Mouse (Mus musculus): ENCODE results near the gene Ccnd2.

Ccnd2 gene

GRCm38 (mm10) chr6:127152106-127152951 is at the start of gene Ccnd2:
Ccnd2 (minus strand) TSS chr6:127152193.
- peak in 1 of 2 experiments; percentile 17 for DNase-seq (ENCODE audit: low spot score in 2 of 2)

GRCm38 (mm10) chr6:127196985-127197384 is 45.0 kb upstream of the Ccnd2 start:
- no peak for DNase-seq (ENCODE audit: low spot score in 2 of 2)

GRCm38 (mm10) chr6:127181296-127181695 is 29.3 kb upstream of the Ccnd2 start:
- no peak for DNase-seq (ENCODE audit: low spot score in 2 of 2)

- DNase-seq (ENCODE audit: low spot score in 2 of 2) = no peak
Observed at GRCm38 (mm10) chr6:127179056-127179759, 27.2 kb upstream of the Ccnd2 start.

- DNase-seq (ENCODE audit: low spot score in 2 of 2) = no peak
Observed at GRCm38 (mm10) chr6:127177962-127178361, 26.0 kb upstream of the Ccnd2 start.

GRCm38 (mm10) chr6:127177441-127177840 is 25.4 kb upstream of the Ccnd2 start:
- no peak for DNase-seq (ENCODE audit: low spot score in 2 of 2)

- no peak for DNase-seq (ENCODE audit: low spot score in 2 of 2)
Observed at GRCm38 (mm10) chr6:127172461-127172860, 20.5 kb upstream of the Ccnd2 start.

- no peak for DNase-seq (ENCODE audit: low spot score in 2 of 2)
Observed at GRCm38 (mm10) chr6:127170734-127171133, 18.7 kb upstream of the Ccnd2 start.

- no peak for DNase-seq (ENCODE audit: low spot score in 2 of 2)
Observed at GRCm38 (mm10) chr6:127165663-127166062, 13.7 kb upstream of the Ccnd2 start.

- no peak for DNase-seq (ENCODE audit: low spot score in 2 of 2)
Observed at GRCm38 (mm10) chr6:127162842-127163241, 10.8 kb upstream of the Ccnd2 start.

- DNase-seq (ENCODE audit: low spot score in 2 of 2) = no peak
Observed at GRCm38 (mm10) chr6:127157321-127157720, 5.3 kb upstream of the Ccnd2 start.

- no peak for DNase-seq (ENCODE audit: low spot score in 2 of 2)
Observed at GRCm38 (mm10) chr6:127155468-127155867, 3.5 kb upstream of the Ccnd2 start.

- DNase-seq (ENCODE audit: low spot score in 2 of 2) = no peak
Observed at GRCm38 (mm10) chr6:127154708-127155268, 2.8 kb upstream of the Ccnd2 start.

GRCm38 (mm10) chr6:127153972-127154707 is 2.1 kb upstream of the Ccnd2 start:
- no peak for DNase-seq (ENCODE audit: low spot score in 2 of 2)

GRCm38 (mm10) chr6:127153296-127153800 is 1.4 kb upstream of the Ccnd2 start:
- no peak for DNase-seq (ENCODE audit: low spot score in 2 of 2)

- DNase-seq (ENCODE audit: low spot score in 2 of 2) = peak in 1 of 2 experiments; percentile 30
Observed at GRCm38 (mm10) chr6:127151565-127152105, 358 bp downstream of the Ccnd2 start.

- DNase-seq (ENCODE audit: low spot score in 2 of 2) = peak in 1 of 2 experiments; percentile 28
Observed at GRCm38 (mm10) chr6:127150663-127151564, 1.1 kb downstream of the Ccnd2 start.

GRCm38 (mm10) chr6:127149944-127150662 is 1.9 kb downstream of the Ccnd2 start:
- DNase-seq (ENCODE audit: low spot score in 2 of 2) = no peak

GRCm38 (mm10) chr6:127149303-127149943 is 2.6 kb downstream of the Ccnd2 start:
- DNase-seq (ENCODE audit: low spot score in 2 of 2) = no peak
